Mouse (Mus musculus) embryonic facial prominence, embryonic 11.5 days (tissue): ENCODE data around the gene Ddc. TPM values are rescaled to one million over a fixed set of nuclear protein-coding genes. Genes with fewer than 3 reads are reported as not detected.

Experiments
- ATAC-seq: fragments of 200-750 bp; cut with Nextera tagmentation; replicated peaks from 2 replicates; pipeline ENCODE4 v1.8.0; 2017; ENCODE audit warnings: low read depth; ENCODE audit not compliant: insufficient number of reproducible peaks, low FRiP score, low TSS enrichment
- DNase-seq: peaks from one replicate; pipeline ENCODE4 v3.0.0-alpha.2; 2015; ENCODE audit warnings: low spot score
- H3K27ac ChIP-seq: fragments of 300-500 bp; sonication (generic); replicated peaks from 2 replicates; pipeline ENCODE4 v1.5.1; 2014; ENCODE audit warnings: mild to moderate bottlenecking, low read depth, low read length, control low read depth
- H3K27me3 ChIP-seq: fragments of 300-500 bp; sonication (generic); 2 replicates; pipeline ENCODE4 v1.6.1; 2014; ENCODE audit warnings: mild to moderate bottlenecking, low read length, moderate library complexity, mixed read lengths; ENCODE audit not compliant: control insufficient read depth, insufficient read depth
- H3K36me3 ChIP-seq: fragments of 300-500 bp; sonication (generic); replicated peaks from 2 replicates; pipeline ENCODE4 v1.6.1; 2014; ENCODE audit warnings: low read depth, mild to moderate bottlenecking, low read length, moderate library complexity, mixed read lengths; ENCODE audit not compliant: control insufficient read depth, insufficient read depth
- H3K4me1 ChIP-seq: fragments of 300-500 bp; sonication (generic); 2 replicates; pipeline ENCODE4 v1.6.1; 2014; ENCODE audit warnings: low read length, mixed read lengths; ENCODE audit not compliant: control insufficient read depth, insufficient read depth
- H3K4me2 ChIP-seq: fragments of 300-500 bp; sonication (generic); 2 replicates; pipeline ENCODE4 v1.6.1; 2014; ENCODE audit warnings: low read depth, mild to moderate bottlenecking, control low read depth, low read length, moderate library complexity
- H3K4me3 ChIP-seq: fragments of 300-500 bp; sonication (generic); 2 replicates; pipeline ENCODE4 v1.5.1; 2014; ENCODE audit warnings: low read depth, low read length, control low read depth
- H3K9ac ChIP-seq: fragments of 300-500 bp; sonication (generic); replicated peaks from 2 replicates; pipeline ENCODE4 v1.6.1; 2014; ENCODE audit warnings: mild to moderate bottlenecking, control low read depth, low read length
- H3K9me3 ChIP-seq: fragments of 300-500 bp; sonication (generic); replicated peaks from 2 replicates; pipeline ENCODE4 v1.6.1; 2016; ENCODE audit warnings: mild to moderate bottlenecking, low read length, inconsistent platforms, mixed read lengths; ENCODE audit not compliant: control insufficient read depth
- WGBS: fragments of 180-500 bp; shearing (Covaris S2); extraction: QIAGEN DNeasy Blood & Tissue Kit; methylation state at CpG from one replicate; pipeline ENCODE4 v1.1.7; 2014; 5-methylcytosine and 5-hydroxymethylcytosine counted together
- polyA plus RNA-seq: library from polyadenylated mRNA; unstranded; fragments of >200 nt; fragmentation: Nextera tagmentation; extraction: Ambion mirVana; gene quantifications from 2 replicates; pipeline ENCODE4 v1.2.1, GENCODE M21; 2014

Gene Ddc
- polyA plus RNA-seq, 1 experiment from 2014 or later, result 10.4 TPM

- H3K4me1 ChIP-seq, result no peaks in the 10 kb centered on the region
- no peak for DNase-seq
- H3K36me3 ChIP-seq, result no peaks in the 10 kb centered on the region
- H3K27me3 ChIP-seq, result no peaks in the 10 kb centered on the region
- H3K4me2 ChIP-seq, result no peak overlapping the region
- no peak for ATAC-seq
- WGBS, result 42% methylated on average over 4 of the region's 4 CpGs
- no peak overlapping the region for H3K4me3 ChIP-seq
- no peak overlapping the region for H3K9ac ChIP-seq
- H3K9me3 ChIP-seq, result no peaks in the 10 kb centered on the region
- H3K27ac ChIP-seq, result no peak overlapping the region; the same call in 1 of the 2 replicates
Observed at GRCm38 (mm10) chr11:11886403-11886998, 11.4 kb downstream of the Ddc start.

DNA sequence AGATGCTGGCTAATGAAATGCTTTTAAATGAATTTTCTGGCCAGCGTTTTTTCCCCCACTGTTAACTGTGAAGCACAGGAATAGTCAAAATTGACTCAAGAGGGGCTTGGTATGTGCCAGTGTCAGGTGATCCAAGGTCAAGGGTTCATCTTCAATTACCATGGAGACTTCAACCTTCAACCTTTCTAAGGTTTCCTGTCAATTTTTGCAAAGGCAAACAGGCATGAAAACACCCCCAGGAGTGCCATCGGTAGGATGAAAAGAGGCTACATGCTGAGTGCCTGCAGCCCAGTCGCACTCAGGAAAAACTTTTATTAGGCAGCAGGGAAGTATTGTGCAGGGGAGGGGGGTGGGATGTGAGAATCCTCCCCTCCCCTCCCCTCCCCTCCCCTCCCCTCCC is 12.0 kb downstream of the Ddc start:
- peak; percentile 47 for DNase-seq
- no peaks in the 10 kb centered on the region for H3K27me3 ChIP-seq
- H3K9me3 ChIP-seq, result no peaks in the 10 kb centered on the region
- no peaks in the 10 kb centered on the region for H3K4me1 ChIP-seq
- H3K36me3 ChIP-seq, result no peaks in the 10 kb centered on the region
- H3K27ac ChIP-seq, result no peak overlapping the region; the same call in 1 of the 2 replicates
- no peak overlapping the region for H3K4me2 ChIP-seq
- ATAC-seq, result no peak
- H3K4me3 ChIP-seq, result no peak overlapping the region
- H3K9ac ChIP-seq, result no peak overlapping the region
- 6% methylated on average over 3 of the region's 3 CpGs for WGBS

DNA sequence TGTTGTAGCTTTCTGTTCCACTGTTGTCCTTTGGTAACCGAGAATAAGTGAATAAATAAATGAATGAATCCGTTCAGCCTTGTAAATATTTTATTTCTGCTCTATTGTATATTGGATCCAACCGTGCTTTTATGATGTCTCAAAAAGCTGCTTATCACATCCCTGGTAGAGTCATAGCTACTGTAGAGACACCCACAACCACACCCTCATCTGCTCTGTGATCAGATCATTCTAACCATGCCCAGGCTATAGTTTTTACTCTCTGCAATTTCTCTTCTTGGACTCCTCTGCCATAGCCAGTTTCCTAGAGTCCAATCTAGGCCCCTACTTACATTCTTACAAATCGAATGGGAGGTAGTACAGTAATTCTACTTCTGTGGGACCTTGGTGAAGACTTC is 12.7 kb downstream of the Ddc start:
- Histone ChIP-seq H3K36me3 (no peaks in the 10 kb centered on the region), H3K27ac (0 out of 2 replicates have a peak overlapping the region, but pooled peaks have one; percentile 48), H3K9me3 (no peaks in the 10 kb centered on the region), H3K9ac (no peak overlapping the region), H3K4me2 (no peak overlapping the region), H3K4me3 (no peak overlapping the region), H3K4me1 (no peaks in the 10 kb centered on the region; the same call in 1 of the 2 replicates), H3K27me3 (no peaks in the 10 kb centered on the region)
- DNase-seq (no peak), ATAC-seq (no peak)
- WGBS, result 75% methylated on average over 4 of the region's 4 CpGs

DNA sequence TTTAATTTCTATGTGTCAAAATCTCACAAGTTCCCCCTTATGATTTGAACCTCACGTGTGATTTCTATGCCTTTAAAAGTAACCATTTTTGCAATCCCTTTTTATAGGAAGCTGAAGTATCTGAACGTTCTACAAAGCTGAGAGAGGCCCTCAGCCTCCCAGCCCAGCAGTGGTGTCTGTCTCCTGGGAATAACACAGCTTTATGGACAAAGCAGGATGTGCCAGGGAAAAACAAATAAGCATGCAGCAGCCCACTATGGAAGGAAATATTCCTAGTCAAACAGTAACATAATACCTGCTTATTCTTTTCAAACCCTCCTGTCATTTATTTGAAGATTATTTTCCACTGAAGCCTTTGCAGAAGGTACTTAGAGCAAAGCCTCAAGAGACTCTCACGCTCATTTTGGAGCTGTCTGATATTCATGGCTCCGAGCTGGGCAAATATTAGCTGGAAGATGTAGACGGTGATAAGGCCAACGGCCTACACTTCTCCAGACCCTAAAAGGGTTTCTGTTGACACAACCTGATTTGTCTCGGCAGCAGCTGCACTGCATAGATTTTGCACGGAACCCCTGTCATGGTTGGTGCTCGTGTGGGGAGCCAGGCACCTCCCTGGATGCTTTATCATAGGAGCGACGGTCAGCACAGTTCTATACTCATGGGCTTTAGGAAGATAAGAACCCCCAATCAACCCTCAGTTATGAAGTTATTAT is 13.3 kb downstream of the Ddc start:
- H3K4me1 ChIP-seq, result no peaks in the 10 kb centered on the region; the same call in 1 of the 2 replicates
- 36% methylated on average over 11 of the region's 11 CpGs for WGBS
- H3K9ac ChIP-seq, result no peak overlapping the region
- H3K4me3 ChIP-seq, result no peak overlapping the region
- no peaks in the 10 kb centered on the region for H3K36me3 ChIP-seq
- no peaks in the 10 kb centered on the region for H3K9me3 ChIP-seq
- no peaks in the 10 kb centered on the region for H3K27me3 ChIP-seq
- no peak overlapping the region for H3K4me2 ChIP-seq
- ATAC-seq (peak; percentile 31; the same call in 1 of the 2 replicates), DNase-seq (no peak)
- 0 out of 2 replicates have a peak overlapping the region, but pooled peaks have one; percentile 48 for H3K27ac ChIP-seq

DNA sequence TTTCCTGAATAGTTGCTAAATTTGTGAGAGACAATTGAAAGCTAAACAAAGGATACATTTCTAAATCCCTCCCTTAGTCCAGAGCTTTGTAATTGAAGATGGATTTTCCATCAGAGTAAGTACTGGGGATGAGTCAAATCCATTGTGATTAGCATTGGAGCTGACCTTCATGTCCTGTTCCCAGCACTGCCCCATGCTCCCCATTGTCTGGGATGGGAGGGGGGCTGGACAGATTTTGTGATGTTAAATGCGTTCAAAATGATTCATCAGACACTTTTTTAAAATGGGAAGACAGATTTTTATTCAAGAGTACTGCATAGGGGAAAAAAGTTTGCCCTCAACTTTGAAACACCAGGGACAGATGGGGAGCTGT is 16.2 kb downstream of the Ddc start:
- Histone ChIP-seq H3K36me3 (no peaks in the 10 kb centered on the region), H3K4me3 (no peak overlapping the region), H3K4me1 (peaks cover 3% of the 10 kb centered on the region; the same call in 1 of the 2 replicates), H3K27ac (no peak overlapping the region), H3K4me2 (no peak overlapping the region), H3K27me3 (no peaks in the 10 kb centered on the region), H3K9ac (no peak overlapping the region), H3K9me3 (no peaks in the 10 kb centered on the region)
- DNase-seq, result no peak
- WGBS, result 39% methylated on average over 1 of the region's 1 CpGs
- no peak for ATAC-seq

- H3K9me3 ChIP-seq, result no peaks in the 10 kb centered on the region
- H3K27me3 ChIP-seq, result no peaks in the 10 kb centered on the region
- ATAC-seq, result no peak
- H3K27ac ChIP-seq, result no peak overlapping the region
- H3K9ac ChIP-seq, result no peak overlapping the region
- H3K4me1 ChIP-seq, result peaks cover 3% of the 10 kb centered on the region; the same call in 1 of the 2 replicates
- H3K4me3 ChIP-seq, result no peak overlapping the region
- DNase-seq, result no peak
- no peaks in the 10 kb centered on the region for H3K36me3 ChIP-seq
- 54% methylated on average over 13 of the region's 13 CpGs for WGBS
- no peak overlapping the region for H3K4me2 ChIP-seq
Observed at GRCm38 (mm10) chr11:11881026-11881782, 16.7 kb downstream of the Ddc start.

DNA sequence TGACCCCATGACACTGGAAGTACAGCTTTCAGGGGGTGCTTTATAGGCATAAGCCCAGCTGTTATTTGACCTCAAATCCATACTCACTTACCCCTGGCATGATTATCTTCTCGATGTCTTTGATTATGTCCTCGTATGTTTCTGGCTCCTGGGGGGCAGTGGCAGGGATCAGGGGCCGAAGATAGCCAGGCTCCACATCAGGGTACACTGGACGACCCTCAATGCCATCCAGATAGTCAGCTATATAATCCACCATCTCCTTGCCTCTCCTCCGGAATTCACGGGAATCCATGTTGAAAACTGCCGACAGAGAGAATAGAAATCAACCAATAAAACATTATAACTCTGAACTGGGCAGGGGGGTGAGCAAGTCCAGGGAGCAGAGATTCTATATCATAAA is 17.6 kb downstream of the Ddc start:
- ATAC-seq (no peak), DNase-seq (no peak)
- Histone ChIP-seq H3K36me3 (no peaks in the 10 kb centered on the region), H3K9ac (no peak overlapping the region), H3K4me3 (no peak overlapping the region), H3K4me2 (no peak overlapping the region), H3K4me1 (peaks cover 3% of the 10 kb centered on the region; the same call in 1 of the 2 replicates), H3K9me3 (no peaks in the 10 kb centered on the region), H3K27ac (no peak overlapping the region), H3K27me3 (no peaks in the 10 kb centered on the region)
- WGBS, result 68% methylated on average over 7 of the region's 7 CpGs

DNA sequence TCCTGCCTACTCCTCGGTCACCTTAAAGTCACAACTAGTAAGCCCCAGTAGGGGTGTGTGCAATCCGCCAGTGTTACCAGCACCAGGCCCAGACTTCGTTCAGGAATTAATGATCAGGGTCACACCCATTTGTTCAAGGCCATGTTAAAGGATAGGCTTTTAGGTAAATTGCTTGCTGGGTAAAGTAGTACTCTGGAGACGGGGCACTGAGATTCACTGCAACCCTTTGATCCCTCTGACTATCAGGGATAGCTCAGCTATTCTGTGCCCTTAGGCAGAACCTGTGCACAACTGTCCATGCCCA is 18.3 kb downstream of the Ddc start:
- 0 out of 2 replicates have a peak, but pooled peaks have one; percentile 19 for ATAC-seq

More for the DNA sequence above, 18.3 kb downstream of the Ddc start:
- Histone ChIP-seq H3K4me2 (no peak overlapping the region), H3K9me3 (no peaks in the 10 kb centered on the region), H3K27ac (peak overlapping the region; percentile 88), H3K4me3 (no peak overlapping the region), H3K27me3 (no peaks in the 10 kb centered on the region), H3K9ac (peak overlapping the region; percentile 3; the same call in 1 of the 2 replicates), H3K36me3 (no peaks in the 10 kb centered on the region), H3K4me1 (peaks cover 3% of the 10 kb centered on the region; the same call in 1 of the 2 replicates)
- WGBS, result 37% methylated on average over 4 of the region's 4 CpGs
- DNase-seq, result no peak
